Mouse (Mus musculus) forebrain, embryonic 12.5 days (tissue): ENCODE results near the gene Sertad2. TPM values are rescaled to one million over a fixed set of nuclear protein-coding genes. Genes with fewer than 3 reads are reported as not detected.

Experiments
- ATAC-seq: fragments of 200-750 bp; cut with Nextera tagmentation; 2 replicates; pipeline ENCODE4 v1.8.0; 2017; ENCODE audit warnings: moderate TSS enrichment; ENCODE audit not compliant: low FRiP score
- H3K27ac ChIP-seq: fragments of 300-500 bp; sonication (generic); 2 replicates; pipeline ENCODE4 v1.5.1; 2016; ENCODE audit warnings: mild to moderate bottlenecking
- H3K27me3 ChIP-seq: fragments of 300-500 bp; sonication (generic); 2 replicates; pipeline ENCODE4 v1.6.1; 2016; ENCODE audit warnings: mild to moderate bottlenecking
- H3K36me3 ChIP-seq: fragments of 300-500 bp; sonication (generic); replicated peaks from 2 replicates; pipeline ENCODE4 v1.6.1; 2016; ENCODE audit warnings: mild to moderate bottlenecking
- H3K4me1 ChIP-seq: fragments of 300-500 bp; sonication (generic); 2 replicates; pipeline ENCODE4 v1.6.1; 2016
- H3K4me2 ChIP-seq: fragments of 300-500 bp; sonication (generic); 2 replicates; pipeline ENCODE4 v1.6.1; 2016; ENCODE audit warnings: mild to moderate bottlenecking, moderate library complexity
- H3K4me3 ChIP-seq: fragments of 300-500 bp; sonication (generic); replicated peaks from 2 replicates; pipeline ENCODE4 v1.5.1; 2016; ENCODE audit warnings: mild to moderate bottlenecking
- H3K9ac ChIP-seq: fragments of 300-500 bp; sonication (generic); 2 replicates; pipeline ENCODE4 v1.6.1; 2016; ENCODE audit warnings: mild to moderate bottlenecking
- H3K9me3 ChIP-seq: fragments of 300-500 bp; sonication (generic); 2 replicates; pipeline ENCODE4 v1.6.1; 2016
- WGBS: fragments of 180-500 bp; shearing (Covaris S2); methylation state at CpG from one replicate; pipeline ENCODE4 v1.1.7; 2016; 5-methylcytosine and 5-hydroxymethylcytosine counted together
- polyA plus RNA-seq: library from polyadenylated mRNA; unstranded; fragments of >200 nt; fragmentation: Nextera tagmentation; extraction: Ambion mirVana; gene quantifications from 2 replicates; pipeline ENCODE4 v1.2.1, GENCODE M21; 2016

The Sertad2 gene
- polyA plus RNA-seq, 1 experiment from 2014 or later, result 33.5 TPM

DNA sequence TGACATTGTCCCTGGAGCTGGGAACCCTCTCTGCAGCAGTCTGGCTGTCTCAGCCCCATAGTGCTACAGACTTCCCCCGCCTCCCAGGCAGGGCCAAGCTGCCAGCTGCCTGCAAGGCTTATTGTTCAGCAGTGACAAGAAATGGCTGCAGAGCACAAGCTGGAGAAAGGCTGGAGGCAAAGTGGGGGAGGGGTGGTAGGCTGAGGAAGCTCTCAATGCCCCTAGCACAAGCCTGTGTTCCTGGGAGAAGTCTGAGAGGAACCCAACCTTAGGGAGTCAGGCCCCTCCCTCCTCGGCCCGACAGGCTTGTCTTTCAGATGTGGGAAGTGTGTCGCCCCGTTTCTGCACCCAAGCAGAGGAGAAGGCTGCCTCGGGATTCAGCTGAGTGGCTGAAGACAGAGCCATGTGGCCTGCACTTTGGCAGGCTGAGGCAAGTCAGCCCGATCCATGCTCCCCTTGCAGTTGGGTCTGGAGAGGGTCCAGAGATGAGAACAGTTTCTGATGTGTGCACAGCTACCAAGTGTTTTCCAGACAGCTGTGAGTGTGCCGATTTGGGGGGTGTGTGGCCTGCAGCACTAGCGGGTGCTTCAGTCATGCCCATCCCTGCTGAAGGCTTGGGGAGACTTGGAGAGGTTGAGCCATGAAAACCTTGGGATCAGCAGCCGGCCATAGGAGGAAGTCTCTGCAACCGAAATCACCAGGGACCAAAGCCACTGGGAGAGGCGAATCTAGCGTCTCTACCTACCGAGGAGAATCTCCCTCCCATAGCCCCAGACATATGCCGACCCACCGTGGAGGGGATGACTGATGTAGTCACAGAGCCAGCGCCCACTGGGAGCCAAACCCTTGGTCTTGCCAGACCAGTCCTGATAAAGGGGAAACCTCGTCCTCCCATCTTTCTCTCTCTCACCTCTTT lies 113.0 kb downstream of the Sertad2 start:
- ATAC-seq, result peak; percentile 93

DNA sequence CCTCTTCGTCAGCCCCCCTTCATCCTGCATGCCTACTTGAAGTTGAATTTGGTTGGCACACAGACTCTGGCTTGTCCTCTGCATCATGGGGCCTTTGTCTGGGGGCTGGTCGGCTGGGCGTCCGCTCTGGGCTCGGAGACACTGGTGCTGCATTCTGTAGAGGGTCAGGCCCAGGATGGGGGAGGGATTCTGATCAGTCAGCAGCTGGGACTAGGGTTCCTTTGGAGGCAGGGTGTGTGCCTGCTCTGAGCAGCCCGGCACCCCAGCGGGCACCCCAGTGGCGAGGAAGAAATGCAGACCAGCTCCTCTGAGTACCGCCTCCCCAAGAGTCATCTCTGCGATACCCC lies 113.6 kb downstream of the Sertad2 start:
- Histone ChIP-seq H3K4me2 (peak overlapping the region; percentile 43), H3K4me3 (peak overlapping the region; percentile 20), H3K9ac (peak overlapping the region; percentile 31), H3K9me3 (no peaks in the 10 kb centered on the region), H3K36me3 (no peaks in the 10 kb centered on the region; the same call in 1 of the 2 replicates), H3K27me3 (no peaks in the 10 kb centered on the region), H3K27ac (peak overlapping the region; percentile 97), H3K4me1 (peaks cover 42% of the 10 kb centered on the region)
- WGBS, result 13% methylated on average over 10 of the region's 10 CpGs
- ATAC-seq, result peak; percentile 43

More for the DNA sequence above, 113.0 kb downstream of the Sertad2 start:
- Histone ChIP-seq H3K27ac (peak overlapping the region; percentile 97), H3K9me3 (no peaks in the 10 kb centered on the region), H3K4me1 (peaks cover 48% of the 10 kb centered on the region), H3K4me2 (peak overlapping the region; percentile 43), H3K27me3 (no peaks in the 10 kb centered on the region), H3K36me3 (no peaks in the 10 kb centered on the region; the same call in 1 of the 2 replicates), H3K9ac (peak overlapping the region; percentile 31), H3K4me3 (peak overlapping the region; percentile 20)
- WGBS, result 10% methylated on average over 18 of the region's 18 CpGs

DNA sequence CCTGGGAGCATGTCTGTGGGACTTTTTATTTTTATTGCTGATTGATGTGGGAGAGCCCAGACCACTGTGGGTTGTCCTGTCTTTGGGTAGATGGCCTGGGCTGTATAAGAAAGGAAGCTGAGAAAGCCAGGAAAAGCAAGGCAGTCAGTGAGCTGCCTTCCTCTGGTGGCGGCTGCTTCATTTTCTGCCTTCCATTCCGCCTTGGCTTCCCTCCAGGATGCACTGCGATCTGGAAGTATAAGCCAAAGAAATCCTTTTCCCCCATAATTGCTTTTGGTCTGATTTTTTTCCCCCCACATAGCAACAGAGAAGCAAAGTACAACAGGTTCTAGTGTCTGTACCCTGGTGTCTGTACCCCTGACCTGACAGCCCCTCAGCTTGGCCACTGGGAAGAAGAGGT lies 116.0 kb downstream of the Sertad2 start:
- ATAC-seq, result no peak
- Histone ChIP-seq H3K4me2 (no peak overlapping the region), H3K27ac (0 out of 2 replicates have a peak overlapping the region, but pooled peaks have one; percentile 59), H3K27me3 (0 out of 2 replicates have a peak, but pooled peaks cover 2% of the 10 kb centered on the region), H3K9me3 (no peaks in the 10 kb centered on the region), H3K36me3 (no peaks in the 10 kb centered on the region), H3K4me3 (no peak overlapping the region), H3K4me1 (peaks cover 51% of the 10 kb centered on the region), H3K9ac (no peak overlapping the region)
- 74% methylated on average over 3 of the region's 3 CpGs for WGBS

DNA sequence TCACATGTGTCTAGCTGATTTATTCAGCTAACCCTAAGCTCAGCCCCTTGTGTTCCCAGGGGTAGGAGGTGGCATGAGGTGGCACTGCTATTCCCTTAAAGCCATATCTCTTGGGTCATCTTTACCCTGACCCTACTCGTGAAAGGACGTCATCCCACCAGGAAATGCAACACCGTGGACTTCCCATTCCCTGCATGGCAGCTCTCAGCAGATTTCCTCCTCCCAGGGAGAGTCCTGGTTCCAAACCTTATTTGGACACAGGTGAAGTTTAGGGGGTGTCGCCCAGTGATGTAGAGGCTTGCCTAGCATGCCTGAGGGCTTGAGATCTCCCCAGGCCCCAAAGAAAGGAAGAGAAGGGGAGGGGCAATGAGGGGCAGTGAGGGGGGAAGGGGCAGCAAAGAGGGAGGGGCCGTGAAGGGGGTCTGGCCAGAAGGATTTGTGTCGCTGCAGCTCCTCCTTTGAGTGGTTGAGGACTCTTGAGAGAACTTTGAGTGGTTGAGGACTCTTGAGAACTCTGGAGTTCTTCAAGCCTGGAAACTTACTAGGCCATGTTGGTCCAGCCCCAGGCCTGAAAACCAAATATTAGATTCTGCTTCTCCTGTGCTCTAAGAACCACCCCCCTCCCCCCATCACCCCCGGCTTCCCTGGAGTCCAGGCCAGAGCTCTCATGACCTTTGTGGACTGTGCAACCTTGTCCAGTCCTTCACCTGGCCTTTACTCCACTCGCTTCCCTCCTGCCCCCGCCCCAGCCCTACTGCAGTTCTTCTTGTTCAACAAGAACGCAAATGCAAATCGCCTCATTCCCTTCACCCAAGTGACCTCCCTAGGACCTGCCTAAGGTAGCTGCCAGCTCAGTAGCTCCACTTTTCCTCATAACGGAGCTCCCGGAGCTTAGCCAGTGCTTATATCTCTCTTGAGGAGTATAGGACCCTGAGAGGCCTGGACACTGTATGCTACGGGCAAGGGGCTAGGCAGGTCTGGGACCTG lies 117.4 kb downstream of the Sertad2 start:
- no peaks in the 10 kb centered on the region for H3K36me3 ChIP-seq
- no peak overlapping the region for H3K27ac ChIP-seq
- H3K4me2 ChIP-seq, result no peak overlapping the region
- WGBS, result 85% methylated on average over 14 of the region's 14 CpGs
- no peaks in the 10 kb centered on the region for H3K9me3 ChIP-seq
- H3K4me1 ChIP-seq, result peaks cover 51% of the 10 kb centered on the region
- 0 out of 2 replicates have a peak, but pooled peaks cover 2% of the 10 kb centered on the region for H3K27me3 ChIP-seq
- no peak overlapping the region for H3K4me3 ChIP-seq
- no peak overlapping the region for H3K9ac ChIP-seq
- ATAC-seq, result no peak

DNA sequence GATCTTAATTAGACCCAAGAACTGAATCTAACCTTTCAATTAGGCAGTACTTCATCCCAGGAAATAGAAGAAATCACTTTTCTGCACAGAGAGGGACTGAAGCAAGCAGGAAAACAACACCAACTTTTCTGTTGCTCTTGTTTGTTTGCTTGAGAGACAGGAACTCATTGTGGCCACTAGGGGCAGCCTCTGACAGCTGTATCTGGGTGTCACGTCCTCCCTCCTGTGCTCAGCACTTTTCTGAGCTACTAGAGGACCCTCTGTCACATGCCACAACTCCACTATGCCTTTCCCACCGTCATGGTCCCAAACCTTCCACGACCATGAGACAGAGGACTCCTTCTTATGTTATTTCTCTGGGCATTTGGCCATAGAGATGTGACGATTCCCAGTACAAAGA lies 118.6 kb downstream of the Sertad2 start:
- H3K27me3 ChIP-seq, result 0 out of 2 replicates have a peak, but pooled peaks cover 2% of the 10 kb centered on the region
- no peak overlapping the region for H3K27ac ChIP-seq
- H3K4me2 ChIP-seq, result no peak overlapping the region
- H3K4me3 ChIP-seq, result no peak overlapping the region
- no peak overlapping the region for H3K9ac ChIP-seq
- no peaks in the 10 kb centered on the region for H3K9me3 ChIP-seq
- no peaks in the 10 kb centered on the region for H3K36me3 ChIP-seq
- 44% methylated on average over 4 of the region's 4 CpGs for WGBS
- ATAC-seq, result no peak
- peaks cover 39% of the 10 kb centered on the region for H3K4me1 ChIP-seq

DNA sequence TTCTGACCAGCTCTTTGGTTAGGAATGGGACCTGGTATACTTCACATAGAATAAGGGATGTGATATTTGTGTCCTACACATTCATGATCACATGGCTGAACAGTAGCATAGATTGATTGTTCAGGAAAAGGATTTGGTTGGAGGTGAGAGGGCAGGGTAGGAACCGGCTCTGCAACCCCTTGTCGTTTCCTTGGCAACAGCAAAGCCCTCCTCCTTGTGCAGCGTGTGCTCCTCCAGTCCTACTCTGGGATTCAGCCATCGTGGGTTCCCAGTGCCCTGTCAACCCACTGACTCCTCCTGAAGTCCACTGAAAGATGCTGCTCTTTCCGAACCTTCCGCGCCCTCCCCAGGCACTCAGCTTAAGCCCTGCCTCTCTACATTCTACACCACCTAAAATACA lies 119.8 kb downstream of the Sertad2 start:
- no peak overlapping the region for H3K4me2 ChIP-seq
- H3K9me3 ChIP-seq, result no peaks in the 10 kb centered on the region
- H3K27me3 ChIP-seq, result 0 out of 2 replicates have a peak, but pooled peaks cover 2% of the 10 kb centered on the region
- no peak overlapping the region for H3K9ac ChIP-seq
- ATAC-seq, result no peak
- WGBS, result 44% methylated on average over 7 of the region's 7 CpGs
- peak overlapping the region; percentile 86; the same call in 1 of the 2 replicates for H3K27ac ChIP-seq
- H3K36me3 ChIP-seq, result no peaks in the 10 kb centered on the region
- H3K4me3 ChIP-seq, result no peak overlapping the region
- H3K4me1 ChIP-seq, result peaks cover 30% of the 10 kb centered on the region

DNA sequence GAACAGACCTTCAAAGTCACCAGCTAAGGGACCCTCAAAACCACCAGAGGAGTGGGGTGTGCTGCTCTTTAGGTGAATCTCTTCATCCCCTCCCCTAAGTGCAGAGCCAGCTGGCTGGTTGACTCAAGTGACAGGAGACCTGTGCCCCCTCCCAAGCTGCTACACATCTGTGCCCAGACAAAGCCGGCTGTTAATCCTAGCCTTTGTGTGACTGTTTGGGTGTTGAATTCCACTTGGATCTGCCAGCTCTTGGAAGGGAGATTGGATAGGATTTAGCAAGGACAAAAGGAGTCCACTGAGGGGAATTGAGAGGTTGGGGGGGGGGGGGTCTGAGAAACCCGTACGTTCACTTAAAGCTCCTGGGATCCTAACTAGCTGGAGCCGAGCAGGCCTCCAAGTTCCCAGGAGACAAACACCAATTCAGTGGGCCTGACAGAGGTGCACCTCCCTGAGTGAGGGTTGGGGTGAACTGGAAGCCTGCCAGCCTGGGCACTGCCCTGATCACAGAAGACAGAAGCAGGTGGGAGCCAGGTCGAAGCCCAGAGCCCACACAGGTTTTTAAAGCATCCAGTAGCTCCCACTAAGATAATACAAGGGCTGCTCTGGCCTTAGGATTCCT lies 120.6 kb downstream of the Sertad2 start:
- Histone ChIP-seq H3K4me1 (peaks cover 30% of the 10 kb centered on the region), H3K4me3 (no peak overlapping the region), H3K27me3 (0 out of 2 replicates have a peak, but pooled peaks cover 2% of the 10 kb centered on the region), H3K36me3 (no peaks in the 10 kb centered on the region), H3K4me2 (no peak overlapping the region), H3K27ac (peak overlapping the region; percentile 86), H3K9me3 (no peaks in the 10 kb centered on the region), H3K9ac (peak overlapping the region; percentile 44)
- peak; percentile 68 for ATAC-seq
- 9% methylated on average over 5 of the region's 5 CpGs for WGBS

DNA sequence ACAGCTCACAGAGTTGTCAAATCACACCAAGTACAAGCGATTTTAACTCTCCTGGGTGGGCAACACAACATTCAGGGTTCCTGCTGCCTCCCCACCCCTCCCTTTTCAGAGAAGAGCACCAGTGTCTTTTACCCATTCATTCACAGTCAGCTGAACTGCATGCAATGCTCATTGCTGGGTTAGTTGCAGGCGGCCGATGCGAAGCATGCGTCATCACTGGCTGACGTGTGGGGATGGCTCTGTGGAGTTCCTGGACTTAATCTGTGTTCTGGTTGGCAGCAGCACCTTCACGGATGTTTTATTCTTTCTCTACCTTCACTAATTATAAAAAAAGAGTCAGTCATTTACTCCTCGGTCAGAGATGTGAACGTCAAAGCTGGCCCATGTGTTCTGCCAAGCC lies 121.8 kb downstream of the Sertad2 start:
- no peak overlapping the region for H3K4me3 ChIP-seq
- H3K4me1 ChIP-seq, result peaks cover 30% of the 10 kb centered on the region
- no peaks in the 10 kb centered on the region for H3K36me3 ChIP-seq
- 0 out of 2 replicates have a peak, but pooled peaks cover 2% of the 10 kb centered on the region for H3K27me3 ChIP-seq
- peak overlapping the region; percentile 86 for H3K27ac ChIP-seq
- no peak overlapping the region for H3K4me2 ChIP-seq
- no peaks in the 10 kb centered on the region for H3K9me3 ChIP-seq
- no peak overlapping the region for H3K9ac ChIP-seq
- ATAC-seq, result no peak
- WGBS, result 46% methylated on average over 9 of the region's 9 CpGs

DNA sequence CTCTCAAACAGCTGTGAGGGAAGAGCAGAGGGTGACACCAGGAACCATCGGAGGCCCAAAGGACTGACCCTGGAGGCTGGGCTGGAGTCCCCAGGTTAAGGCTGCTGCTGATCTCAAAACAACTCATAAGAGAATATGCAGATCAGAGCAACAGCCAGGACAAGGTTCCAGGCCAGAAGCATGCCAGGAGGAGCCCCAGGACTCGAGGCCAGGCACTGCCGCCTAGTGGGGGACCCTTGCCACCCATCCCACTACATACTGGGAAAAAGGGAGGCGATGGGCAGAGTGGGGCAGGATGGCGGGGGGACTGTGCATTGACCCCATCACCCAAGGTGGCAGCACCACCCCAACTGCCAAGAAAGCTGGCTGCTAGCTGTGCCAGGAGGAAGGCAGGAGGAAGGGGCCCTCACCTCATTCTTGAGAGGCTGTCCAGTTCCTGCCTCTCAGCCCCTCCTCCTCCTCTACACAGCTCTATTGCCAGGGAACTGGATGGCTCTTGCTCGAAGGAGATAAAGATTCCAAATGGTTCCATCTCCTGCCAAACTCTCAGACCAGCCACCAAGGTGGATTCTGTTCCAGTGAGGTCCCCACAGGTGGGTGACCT lies 128.8 kb downstream of the Sertad2 start:
- WGBS, result 54% methylated on average over 6 of the region's 6 CpGs
- Histone ChIP-seq H3K4me2 (no peak overlapping the region), H3K4me1 (no peaks in the 10 kb centered on the region), H3K4me3 (no peak overlapping the region), H3K9me3 (no peaks in the 10 kb centered on the region), H3K27me3 (0 out of 2 replicates have a peak, but pooled peaks cover 4% of the 10 kb centered on the region), H3K9ac (no peak overlapping the region; the same call in 1 of the 2 replicates), H3K36me3 (no peaks in the 10 kb centered on the region), H3K27ac (no peak overlapping the region)
- ATAC-seq, result peak; percentile 33; the same call in 1 of the 2 replicates

DNA sequence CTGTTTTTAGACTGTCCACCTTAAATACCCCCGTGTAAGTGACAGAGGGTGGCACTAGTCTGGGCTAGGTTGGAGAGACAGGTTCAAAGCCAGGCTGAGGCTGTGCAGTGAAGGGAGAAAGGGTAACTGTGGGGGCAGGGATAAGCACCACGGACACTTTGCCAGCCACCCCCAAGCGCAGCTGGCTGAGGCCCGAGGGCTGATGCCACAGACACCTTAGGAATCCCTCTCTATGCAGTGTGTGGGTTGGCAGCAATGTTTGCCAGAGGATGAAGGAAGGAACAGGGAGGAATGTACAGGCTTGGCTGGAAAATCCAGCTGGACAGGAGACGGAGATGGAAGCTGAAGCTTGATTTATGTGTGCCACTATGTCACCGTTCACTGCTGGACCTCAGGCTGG lies 129.5 kb downstream of the Sertad2 start:
- no peak for ATAC-seq
- H3K4me3 ChIP-seq, result no peak overlapping the region
- peaks cover 8% of the 10 kb centered on the region; the same call in 1 of the 2 replicates for H3K27me3 ChIP-seq
- no peaks in the 10 kb centered on the region for H3K9me3 ChIP-seq
- no peak overlapping the region for H3K9ac ChIP-seq
- H3K36me3 ChIP-seq, result no peaks in the 10 kb centered on the region
- no peak overlapping the region for H3K27ac ChIP-seq
- H3K4me1 ChIP-seq, result no peaks in the 10 kb centered on the region
- WGBS, result 79% methylated on average over 6 of the region's 6 CpGs
- no peak overlapping the region for H3K4me2 ChIP-seq

DNA sequence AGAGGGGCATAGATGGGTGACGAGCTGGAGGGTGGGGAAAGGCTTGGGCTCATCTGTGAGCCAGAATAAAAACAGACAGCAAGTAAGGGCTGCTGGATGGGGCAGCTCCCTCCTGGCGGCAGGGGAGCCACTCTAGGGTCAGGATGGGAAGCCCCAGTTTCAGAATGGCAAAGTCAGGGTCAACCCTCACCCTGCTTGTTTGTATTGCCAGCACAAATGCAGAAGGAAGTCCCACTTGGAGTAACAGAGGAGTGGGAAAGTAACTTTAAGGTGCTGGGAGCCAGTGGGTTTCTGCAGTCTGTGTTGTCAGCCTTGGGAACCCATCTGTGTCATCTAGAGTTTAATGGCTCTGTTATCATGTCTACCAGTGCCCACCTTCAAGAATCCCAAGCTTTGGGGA lies 136.3 kb downstream of the Sertad2 start:
- H3K27ac ChIP-seq, result no peak overlapping the region
- H3K9me3 ChIP-seq, result no peaks in the 10 kb centered on the region
- no peak overlapping the region for H3K4me2 ChIP-seq
- no peaks in the 10 kb centered on the region for H3K4me1 ChIP-seq
- peaks cover 3% of the 10 kb centered on the region; the same call in 1 of the 2 replicates for H3K36me3 ChIP-seq
- H3K4me3 ChIP-seq, result no peak overlapping the region
- ATAC-seq, result no peak
- 81% methylated on average over 2 of the region's 2 CpGs for WGBS
- H3K9ac ChIP-seq, result no peak overlapping the region
- peaks cover 6% of the 10 kb centered on the region; the same call in 1 of the 2 replicates for H3K27me3 ChIP-seq
